In genomic region chr13:56647597-56648405, GRCm38 (mm10) we compare ENCODE assay signal across 8 mouse cellular contexts. TPM values are rescaled to one million over a fixed set of nuclear protein-coding genes. Genes with fewer than 3 reads are reported as not detected.
DNase-seq lines count a peak whose midpoint lies in the region; ATAC-seq and TF ChIP-seq lines count a peak whose summit lies in the region.

No protein-coding gene starts in this region.

- no peaks in the 10 kb centered on the region for H3K9me3 ChIP-seq in hindbrain, embryonic 15.5 days
- no peaks in the 10 kb centered on the region for H3K9me3 ChIP-seq in liver, embryonic 12.5 days (replicated peaks)

- peaks cover 12% of the 10 kb centered on the region; the same call in 1 of the 2 replicates for H3K4me1 ChIP-seq in hindbrain, embryonic 15.5 days (replicated peaks)
- H3K4me1 ChIP-seq in liver, embryonic 12.5 days, result 0 out of 2 replicates have a peak, but pooled peaks cover 8% of the 10 kb centered on the region

- no peak overlapping the region for H3K4me2 ChIP-seq in hindbrain, embryonic 15.5 days
- H3K4me2 ChIP-seq in liver, embryonic 12.5 days, result no peak overlapping the region

- H3K4me3 ChIP-seq in hindbrain, embryonic 15.5 days, result no peak overlapping the region
- H3K4me3 ChIP-seq in liver, embryonic 12.5 days, result no peak overlapping the region
- H3K4me3 ChIP-seq in layer of hippocampus, adult 2 months, result no peak overlapping the region

- H3K27ac ChIP-seq in hindbrain, embryonic 15.5 days (replicated peaks), result peak overlapping the region; percentile 32; the same call in 1 of the 2 replicates
- peak overlapping the region; percentile 42; the same call in 1 of the 2 replicates for H3K27ac ChIP-seq in liver, embryonic 12.5 days
- H3K27ac ChIP-seq in layer of hippocampus, adult 2 months, result no peak overlapping the region

- DNase-seq in layer of hippocampus, adult 11-12 months (ENCODE audit: low spot score), result peak; percentile 19
- no peak for DNase-seq in layer of hippocampus, adult 18-20 months (ENCODE audit: low spot score in 2 of 2)
- peak; percentile 48 for DNase-seq in forelimb bud, embryonic 11.5 days (ENCODE audit: low read depth, low spot score)
- DNase-seq in skeletal muscle tissue, adult 2 months (ENCODE audit: low read depth, low spot score), result peak; percentile 62
- no peak for DNase-seq in layer of hippocampus, adult 2 months (ENCODE audit: low spot score in 2 of 2)
- DNase-seq in cerebellum, postnatal 25 days, result no peak

- ATAC-seq in hindbrain, embryonic 15.5 days (ENCODE audit: low FRiP score, low read depth), result no peak
- ATAC-seq in liver, embryonic 12.5 days, result 0 out of 2 replicates have a peak, but pooled peaks have one; percentile 13

- WGBS in hindbrain, embryonic 15.5 days, result 78% methylated on average over 10 of the region's 10 CpGs
- WGBS in liver, embryonic 12.5 days (ENCODE audit: insufficient replicate concordance), result 43% methylated on average over 10 of the region's 10 CpGs

- no peaks in the 10 kb centered on the region for H3K27me3 ChIP-seq in hindbrain, embryonic 15.5 days
- H3K27me3 ChIP-seq in liver, embryonic 12.5 days (replicated peaks), result no peaks in the 10 kb centered on the region

- no peak for TF ChIP-seq CTCF in layer of hippocampus, adult 2 months (conservative IDR thresholded peaks at IDR 0.05)

- no peaks in the 10 kb centered on the region for H3K36me3 ChIP-seq in hindbrain, embryonic 15.5 days
- H3K36me3 ChIP-seq in liver, embryonic 12.5 days, result no peaks in the 10 kb centered on the region

- no peak overlapping the region for H3K9ac ChIP-seq in hindbrain, embryonic 15.5 days
- no peak overlapping the region for H3K9ac ChIP-seq in liver, embryonic 12.5 days

RNA-seq across cellular contexts. Expression of gene Tgfbi, which starts 38.5 kb away (rescaled TPM):
- 1 to 10 TPM; 2.4 to 3.2 TPM for total RNA-seq in layer of hippocampus, adult 18-20 months (2021)
- 5.6 and 7.7 TPM in 2 replicates for polyA plus RNA-seq in hindbrain, embryonic 15.5 days (2015; fragmentation: Nextera tagmentation; extraction: Ambion mirVana)
- polyA plus RNA-seq in liver, embryonic 12.5 days (2016; fragmentation: Nextera tagmentation; extraction: Ambion mirVana), result 13.4 and 14.0 TPM in 2 replicates
- total RNA-seq in layer of hippocampus, adult 2 months (2021), result 1 to 10 TPM; 3.1 to 3.8 TPM

RNA-seq across cellular contexts. Expression of gene Smad5, which starts 55.0 kb away (rescaled TPM):
- 10 to 100 TPM; 26.0 to 26.4 TPM for total RNA-seq in layer of hippocampus, adult 18-20 months (2021)
- polyA plus RNA-seq in hindbrain, embryonic 15.5 days (2015; fragmentation: Nextera tagmentation; extraction: Ambion mirVana), result 20.2 and 20.8 TPM in 2 replicates
- polyA plus RNA-seq in liver, embryonic 12.5 days (2016; fragmentation: Nextera tagmentation; extraction: Ambion mirVana), result 7.3 TPM in 2 replicates
- 10 to 100 TPM; 26.3 to 28.0 TPM for total RNA-seq in layer of hippocampus, adult 2 months (2021)

Comparison
In these comparisons a context has a peak if more than half of its experiments do, and no peak if none do; other contexts are left out.
1. DNase-seq: peak in layer of hippocampus, adult 11-12 months (single experiment), forelimb bud, embryonic 11.5 days (single experiment) and skeletal muscle tissue, adult 2 months (single experiment); none in layer of hippocampus, adult 18-20 months (0 of 2), layer of hippocampus, adult 2 months (0 of 2) and cerebellum, postnatal 25 days (0 of 2).